Mouse (Mus musculus): ENCODE measurements at regions not wholly inside any gene's neighbourhood (a gene's known extent, or its start where the extent isn't known, plus 50 kb on each side); places are given as distances from the start of the nearest gene placed in this dataset.

- Histone ChIP-seq H3K36me3 (no peaks in the 10 kb centered on the region), H3K9ac (no peak overlapping the region), H3K4me2 (no peak overlapping the region), H3K9me3 (no peaks in the 10 kb centered on the region), H3K4me3 (no peak overlapping the region), H3K27me3 (no peaks in the 10 kb centered on the region), H3K4me1 (no peaks in the 10 kb centered on the region), H3K27ac (no peak overlapping the region)
- no peak for ATAC-seq (ENCODE audit: borderline replicate concordance, extremely low read depth, low FRiP score, low TSS enrichment)
- WGBS, result 76% methylated on average over 21 of the region's 21 CpGs
Measured at GRCm38 (mm10) chr5:112133688-112134573, 118.4 kb downstream of the Cryba4 start.

GRCm38 (mm10) chr5:112136646-112137045, 115.7 kb downstream of the Cryba4 start:
- H3K27ac ChIP-seq, result no peak overlapping the region
- 12% methylated on average over 10 of the region's 14 CpGs for WGBS
- no peaks in the 10 kb centered on the region; the same call in 1 of the 2 replicates for H3K27me3 ChIP-seq
- no peak for ATAC-seq (ENCODE audit: borderline replicate concordance, extremely low read depth, low FRiP score, low TSS enrichment)
- no peak overlapping the region for H3K9ac ChIP-seq
- no peak overlapping the region for H3K4me2 ChIP-seq
- no peaks in the 10 kb centered on the region for H3K36me3 ChIP-seq
- no peak overlapping the region for H3K4me3 ChIP-seq
- H3K9me3 ChIP-seq, result no peaks in the 10 kb centered on the region
- no peaks in the 10 kb centered on the region for H3K4me1 ChIP-seq

- Histone ChIP-seq H3K4me1 (no peaks in the 10 kb centered on the region), H3K9me3 (no peaks in the 10 kb centered on the region), H3K4me3 (no peak overlapping the region), H3K9ac (no peak overlapping the region), H3K36me3 (no peaks in the 10 kb centered on the region), H3K27ac (no peak overlapping the region), H3K27me3 (no peaks in the 10 kb centered on the region; the same call in 1 of the 2 replicates), H3K4me2 (no peak overlapping the region)
- ATAC-seq (ENCODE audit: borderline replicate concordance, extremely low read depth, low FRiP score, low TSS enrichment), result no peak
- 76% methylated on average over 3 of the region's 3 CpGs for WGBS
Measured at GRCm38 (mm10) chr5:112138246-112138645, 114.1 kb downstream of the Cryba4 start.

GRCm38 (mm10) chr5:112142731-112143130, 109.6 kb downstream of the Cryba4 start:
- Histone ChIP-seq H3K4me1 (no peaks in the 10 kb centered on the region), H3K4me2 (no peak overlapping the region), H3K36me3 (no peaks in the 10 kb centered on the region), H3K27me3 (no peaks in the 10 kb centered on the region; the same call in 1 of the 2 replicates), H3K27ac (no peak overlapping the region), H3K9ac (no peak overlapping the region), H3K9me3 (no peaks in the 10 kb centered on the region), H3K4me3 (no peak overlapping the region)
- no peak for ATAC-seq (ENCODE audit: borderline replicate concordance, extremely low read depth, low FRiP score, low TSS enrichment)
- 69% methylated on average over 3 of the region's 3 CpGs for WGBS

GRCm38 (mm10) chr5:112143993-112144621, 108.2 kb downstream of the Cryba4 start:
- Histone ChIP-seq H3K4me3 (no peak overlapping the region), H3K27ac (no peak overlapping the region), H3K4me2 (no peak overlapping the region), H3K4me1 (no peaks in the 10 kb centered on the region), H3K9ac (no peak overlapping the region), H3K27me3 (no peaks in the 10 kb centered on the region; the same call in 1 of the 2 replicates), H3K36me3 (no peaks in the 10 kb centered on the region), H3K9me3 (no peaks in the 10 kb centered on the region)
- 80% methylated on average over 16 of the region's 16 CpGs for WGBS
- ATAC-seq (ENCODE audit: borderline replicate concordance, extremely low read depth, low FRiP score, low TSS enrichment), result no peak

GRCm38 (mm10) chr5:112153675-112154085, 98.6 kb downstream of the Cryba4 start:
- Histone ChIP-seq H3K36me3 (no peaks in the 10 kb centered on the region), H3K27me3 (peaks cover 13% of the 10 kb centered on the region), H3K9ac (peak overlapping the region; percentile 23; the same call in 1 of the 2 replicates), H3K4me1 (no peaks in the 10 kb centered on the region), H3K9me3 (no peaks in the 10 kb centered on the region), H3K4me2 (peak overlapping the region; percentile 72), H3K27ac (no peak overlapping the region), H3K4me3 (peak overlapping the region; percentile 34)
- 1% methylated on average over 39 of the region's 39 CpGs for WGBS
- peak; percentile 60 for ATAC-seq (ENCODE audit: borderline replicate concordance, extremely low read depth, low FRiP score, low TSS enrichment)

GRCm38 (mm10) chr5:112154650-112155049, 97.7 kb downstream of the Cryba4 start:
- no peak overlapping the region for H3K4me2 ChIP-seq
- no peak overlapping the region for H3K27ac ChIP-seq
- no peaks in the 10 kb centered on the region for H3K36me3 ChIP-seq
- no peaks in the 10 kb centered on the region for H3K9me3 ChIP-seq
- H3K4me1 ChIP-seq, result no peaks in the 10 kb centered on the region
- no peak for ATAC-seq (ENCODE audit: borderline replicate concordance, extremely low read depth, low FRiP score, low TSS enrichment)
- H3K4me3 ChIP-seq, result no peak overlapping the region
- H3K27me3 ChIP-seq, result peaks cover 13% of the 10 kb centered on the region
- 61% methylated on average over 4 of the region's 4 CpGs for WGBS
- no peak overlapping the region for H3K9ac ChIP-seq

GRCm38 (mm10) chr5:112155051-112155450, 97.3 kb downstream of the Cryba4 start:
- no peak for ATAC-seq (ENCODE audit: borderline replicate concordance, extremely low read depth, low FRiP score, low TSS enrichment)
- H3K27ac ChIP-seq, result no peak overlapping the region
- H3K4me2 ChIP-seq, result no peak overlapping the region
- no peak overlapping the region for H3K4me3 ChIP-seq
- WGBS, result 58% methylated on average over 6 of the region's 6 CpGs
- peaks cover 13% of the 10 kb centered on the region for H3K27me3 ChIP-seq
- no peaks in the 10 kb centered on the region for H3K36me3 ChIP-seq
- no peaks in the 10 kb centered on the region for H3K9me3 ChIP-seq
- no peak overlapping the region for H3K9ac ChIP-seq
- H3K4me1 ChIP-seq, result no peaks in the 10 kb centered on the region

- Histone ChIP-seq H3K4me1 (peaks cover 4% of the 10 kb centered on the region; the same call in 1 of the 2 replicates), H3K9ac (no peak overlapping the region), H3K27ac (no peak overlapping the region), H3K9me3 (no peaks in the 10 kb centered on the region), H3K4me2 (no peak overlapping the region), H3K27me3 (peaks cover 13% of the 10 kb centered on the region), H3K36me3 (no peaks in the 10 kb centered on the region), H3K4me3 (no peak overlapping the region)
- WGBS, result 29% methylated on average over 1 of the region's 1 CpGs
- no peak for ATAC-seq (ENCODE audit: borderline replicate concordance, extremely low read depth, low FRiP score, low TSS enrichment)
Measured at GRCm38 (mm10) chr5:112156005-112156404, 96.3 kb downstream of the Cryba4 start.

GRCm38 (mm10) chr5:112166410-112167175, 85.7 kb downstream of the Cryba4 start:
- 0 out of 2 replicates have a peak, but pooled peaks cover 4% of the 10 kb centered on the region for H3K4me1 ChIP-seq
- no peaks in the 10 kb centered on the region for H3K36me3 ChIP-seq
- no peak overlapping the region for H3K4me2 ChIP-seq
- no peaks in the 10 kb centered on the region for H3K9me3 ChIP-seq
- H3K27me3 ChIP-seq, result no peaks in the 10 kb centered on the region
- H3K27ac ChIP-seq, result no peak overlapping the region
- no peak overlapping the region for H3K9ac ChIP-seq
- no peak for ATAC-seq (ENCODE audit: borderline replicate concordance, extremely low read depth, low FRiP score, low TSS enrichment)
- WGBS, result 52% methylated on average over 11 of the region's 11 CpGs
- H3K4me3 ChIP-seq, result no peak overlapping the region

GRCm38 (mm10) chr5:112167790-112168189, 84.5 kb downstream of the Cryba4 start:
- Histone ChIP-seq H3K4me2 (no peak overlapping the region), H3K36me3 (no peaks in the 10 kb centered on the region), H3K27me3 (no peaks in the 10 kb centered on the region), H3K4me1 (0 out of 2 replicates have a peak, but pooled peaks cover 2% of the 10 kb centered on the region), H3K27ac (no peak overlapping the region), H3K4me3 (no peak overlapping the region), H3K9me3 (no peaks in the 10 kb centered on the region), H3K9ac (no peak overlapping the region)
- no peak for ATAC-seq (ENCODE audit: borderline replicate concordance, extremely low read depth, low FRiP score, low TSS enrichment)
- 80% methylated on average over 10 of the region's 10 CpGs for WGBS
